ENCODE assay signal across 20 mouse cellular contexts in genomic region chr17:48247221-48247928, GRCm38 (mm10). TPM values are rescaled to one million over a fixed set of nuclear protein-coding genes. Genes with fewer than 3 reads are reported as not detected.
A peak's percentile ranks its signal among the peaks of the same experiment; 100 is the strongest.
DNase-seq lines count a peak whose midpoint lies in the region; ATAC-seq lines count a peak whose summit lies in the region.
"Had no signal": no experiment of that assay in that cellular context is flagged by ENCODE, and none has a peak within 500 bp of the region (broad histone marks: within the 10 kb centered on the region; RNA-seq: fewer than 3 reads in every experiment).

Gene Trem3, plus strand, starts transcription at chr17:48247777.

- peak; percentile 17 to 23 for DNase-seq in heart, postnatal 10 days
- DNase-seq in heart, adult 8-10 months (ENCODE audit: low spot score) = no peak
- peak; percentile 38 to 41 for DNase-seq in right cerebral cortex, postnatal 10 days (ENCODE audit: low spot score in 2 of 2)
- DNase-seq in right cerebral cortex, postnatal 4 days = no peak
- DNase-seq in monocyte, adult 2 months (ENCODE audit: low read depth in 1 of 2, low spot score in 2 of 2) = peak; percentile 70 to 75
- no peak for DNase-seq in urinary bladder, adult 18-20 months (ENCODE audit: low spot score in 2 of 2)
- DNase-seq: cerebellum, adult 11-12 months; gastrocnemius, postnatal 36 days; kidney, adult 11 months; kidney, postnatal 10 days; thymus, postnatal 25 days had no signal

- intact Hi-C loops in heart, postnatal 10 days (cut with DNase I) = no loop called here

- ATAC-seq in hematopoietic stem cell, adult 5-6 weeks (replicated peaks in 1 of 2; ENCODE audit: insufficient read depth in 1 of 2, low FRiP score in 2 of 2, low TSS enrichment in 1 of 2, low read depth in 1 of 2, poor library complexity in 2 of 2, severe bottlenecking in 2 of 2) = peak; percentile 46 to 79; a peak in 3 of 4 replicates
- no peak for ATAC-seq in CD4-positive, CD25-positive, alpha-beta regulatory T cell, adult 4 months

RNA-seq across cellular contexts. Expression of gene Trem3, which starts in this region (rescaled TPM):
- not detected for total RNA-seq in heart, postnatal 10 days (2021)
- not detected for total RNA-seq in heart, adult 8-10 months (2022)
- total RNA-seq in hematopoietic stem cell, adult 5-6 weeks (2017) = 7.2 and 34.1 TPM in 2 replicates
- polyA plus RNA-seq in CD4-positive, CD25-positive, alpha-beta regulatory T cell, adult 4 months (2017; shearing (Covaris generic)) = not detected
- total RNA-seq: ES-E14; gastrocnemius, postnatal 36 days; layer of hippocampus, adult 8-10 months had no signal
- polyA plus RNA-seq: C2C12; embryonic facial prominence, embryonic 13.5 days; forebrain, embryonic 11.5 days; hindbrain, embryonic 15.5 days; stomach, embryonic 14.5 days had no signal

Comparison
In these comparisons a context has a peak if more than half of its experiments do, and no peak if none do; other contexts are left out.
1. DNase-seq: peak in right cerebral cortex, postnatal 10 days (2 of 2) and monocyte, adult 2 months (2 of 2); none in heart, adult 8-10 months (single experiment), right cerebral cortex, postnatal 4 days (single experiment) and urinary bladder, adult 18-20 months (0 of 2).
2. Peak in DNase-seq in heart, postnatal 10 days; RNA of the gene not detected or under 1 TPM.